Mouse (Mus musculus) left cerebral cortex, adult 9 months (tissue): ENCODE data around the gene Oit1.

ENCODE experiments used
- DNase-seq, 2 experiments: peaks; one replicate each; pipeline ENCODE4 v3.0.0; 2022; ENCODE audit warnings: low spot score in 2 of 2

Oit1 gene

GRCm38 (mm10) chr14:8335947-8336346, 42.6 kb downstream of the Oit1 start:
- DNase-seq, result no peak

- no peak for DNase-seq
Observed at GRCm38 (mm10) chr14:8334511-8334910, 44.0 kb downstream of the Oit1 start.

GRCm38 (mm10) chr14:8332314-8333252, 46.0 kb downstream of the Oit1 start:
- no peak for DNase-seq

- no peak for DNase-seq
Observed at GRCm38 (mm10) chr14:8331307-8331905, 47.1 kb downstream of the Oit1 start.

GRCm38 (mm10) chr14:8330390-8330789, 48.2 kb downstream of the Oit1 start:
- no peak for DNase-seq

- DNase-seq, result no peak
Observed at GRCm38 (mm10) chr14:8329552-8329951, 49.0 kb downstream of the Oit1 start.

GRCm38 (mm10) chr14:8327371-8327770, 51.2 kb downstream of the Oit1 start:
- DNase-seq, result no peak

GRCm38 (mm10) chr14:8326961-8327360, 51.6 kb downstream of the Oit1 start:
- DNase-seq, result no peak

- no peak for DNase-seq
Observed at GRCm38 (mm10) chr14:8325746-8326145, 52.8 kb downstream of the Oit1 start.

GRCm38 (mm10) chr14:8320528-8320927, 58.0 kb downstream of the Oit1 start:
- no peak for DNase-seq

GRCm38 (mm10) chr14:8317194-8318097, 61.1 kb downstream of the Oit1 start, which contains the start of gene Fam107a:
Gene Fam107a (minus strand): TSS chr14:8318023.
- no peak for DNase-seq

- DNase-seq, result no peak
Observed at GRCm38 (mm10) chr14:8316366-8317193, 62.0 kb downstream of the Oit1 start.

GRCm38 (mm10) chr14:8315169-8315568, 63.4 kb downstream of the Oit1 start:
- no peak for DNase-seq

GRCm38 (mm10) chr14:8314536-8314935, 64.0 kb downstream of the Oit1 start:
- no peak for DNase-seq

GRCm38 (mm10) chr14:8313877-8314276, 64.7 kb downstream of the Oit1 start:
- DNase-seq, result peak; percentile 26 to 35

GRCm38 (mm10) chr14:8309621-8310141, 68.9 kb downstream of the Oit1 start:
- DNase-seq, result peak in 1 of 2 experiments; percentile 44

GRCm38 (mm10) chr14:8308650-8309049, 69.9 kb downstream of the Oit1 start:
- no peak for DNase-seq

GRCm38 (mm10) chr14:8306884-8307283, 71.7 kb downstream of the Oit1 start:
- DNase-seq, result no peak

- DNase-seq, result peak in 1 of 2 experiments; percentile 18
Observed at GRCm38 (mm10) chr14:8305014-8305413, 73.5 kb downstream of the Oit1 start.

- no peak for DNase-seq
Observed at GRCm38 (mm10) chr14:8304082-8304481, 74.5 kb downstream of the Oit1 start.

- no peak for DNase-seq
Observed at GRCm38 (mm10) chr14:8302687-8303086, 75.9 kb downstream of the Oit1 start.
